Mouse (Mus musculus) olfactory bulb, adult 2 months (tissue): Measurements from ENCODE around the gene Ager.

Source experiments
- CTCF ChIP-seq: fragments of 200-500 bp; IDR thresholded peaks from 2 replicates; pipeline ENCODE4 v1.5.1; 2012; ENCODE audit warnings: low read depth, mild to moderate bottlenecking, low read length, moderate library complexity; ENCODE audit not compliant: insufficient read depth
- POLR2A ChIP-seq: fragments of 200-500 bp; IDR thresholded peaks from 2 replicates; pipeline ENCODE4 v1.6.1; 2012; ENCODE audit warnings: mild to moderate bottlenecking, low read depth, low read length, moderate library complexity; ENCODE audit not compliant: insufficient read depth

- TF ChIP-seq POLR2A (no peak), CTCF (no peak)
Measured at GRCm38 (mm10) chr17:34606186-34607039, 8.8 kb downstream of the Ager start.
